Mouse (Mus musculus) heart, embryonic 10.5 days (tissue): ENCODE measurements at regions not wholly inside any gene's neighbourhood (a gene's known extent, or its start where the extent isn't known, plus 50 kb on each side); places are given as distances from the start of the nearest gene placed in this dataset.
A peak's percentile ranks its signal among the peaks of the same experiment; 100 is the strongest.

Experiments
- DNase-seq: peaks from one replicate; pipeline ENCODE4 v3.0.0-alpha.2; 2017; ENCODE audit warnings: low spot score
- H3K27ac ChIP-seq: fragments of 300-500 bp; sonication (generic); 2 replicates; pipeline ENCODE4 v1.5.1; 2016; ENCODE audit warnings: mild to moderate bottlenecking
- H3K27me3 ChIP-seq: fragments of 300-500 bp; sonication (generic); 2 replicates; pipeline ENCODE4 v1.6.1; 2016; ENCODE audit warnings: mild to moderate bottlenecking; ENCODE audit not compliant: poor library complexity, insufficient read depth, severe bottlenecking
- H3K36me3 ChIP-seq: fragments of 300-500 bp; sonication (generic); 2 replicates; pipeline ENCODE4 v1.6.1; 2016; ENCODE audit warnings: mild to moderate bottlenecking, moderate library complexity
- H3K4me1 ChIP-seq: fragments of 300-500 bp; sonication (generic); 2 replicates; pipeline ENCODE4 v1.6.1; 2016; ENCODE audit warnings: mild to moderate bottlenecking
- H3K4me3 ChIP-seq: fragments of 300-500 bp; sonication (generic); 2 replicates; pipeline ENCODE4 v1.5.1; 2016; ENCODE audit warnings: mild to moderate bottlenecking, moderate library complexity
- H3K9me3 ChIP-seq: fragments of 300-500 bp; sonication (generic); 2 replicates; pipeline ENCODE4 v1.6.1; 2016; ENCODE audit warnings: mild to moderate bottlenecking, moderate library complexity
- WGBS: fragments of 180-500 bp; shearing (Covaris S2); methylation state at CpG from one replicate; pipeline ENCODE4 v1.1.7; 2016; 5-methylcytosine and 5-hydroxymethylcytosine counted together

GRCm38 (mm10) chr15:84500214-84500613, 53.3 kb upstream of the Shisal1 start:
- H3K9me3 ChIP-seq = no peaks in the 10 kb centered on the region
- peaks cover 7% of the 10 kb centered on the region; the same call in 1 of the 2 replicates for H3K27me3 ChIP-seq
- 77% methylated on average over 4 of the region's 4 CpGs for WGBS
- H3K4me1 ChIP-seq = peaks cover 51% of the 10 kb centered on the region
- H3K36me3 ChIP-seq = no peaks in the 10 kb centered on the region
- DNase-seq = no peak
- no peak overlapping the region for H3K4me3 ChIP-seq
- H3K27ac ChIP-seq = no peak overlapping the region

DNA sequence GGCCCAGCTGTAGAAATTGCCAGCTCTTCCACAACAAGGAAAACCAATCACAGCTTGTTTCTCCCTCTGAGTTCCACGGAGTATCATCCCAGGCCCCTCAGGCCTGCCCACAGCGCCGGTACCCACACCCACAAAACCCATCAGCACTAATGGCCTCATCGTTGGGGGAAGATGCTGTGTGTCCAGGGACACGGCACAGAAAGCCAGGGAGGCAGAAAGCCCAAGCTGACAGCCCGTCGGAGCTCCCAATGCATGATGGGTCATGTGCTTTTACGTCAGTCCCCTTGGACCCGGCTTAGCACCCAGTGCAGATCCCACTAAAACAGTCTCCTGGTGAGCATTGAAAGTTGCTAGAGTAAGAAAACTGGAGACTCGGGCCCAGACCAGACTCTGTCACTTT, 50.2 kb upstream of the Shisal1 start:
- H3K9me3 ChIP-seq = no peaks in the 10 kb centered on the region
- WGBS = 85% methylated on average over 10 of the region's 10 CpGs
- no peaks in the 10 kb centered on the region for H3K36me3 ChIP-seq
- H3K4me1 ChIP-seq = peaks cover 34% of the 10 kb centered on the region
- no peak for DNase-seq
- no peak overlapping the region for H3K4me3 ChIP-seq
- H3K27me3 ChIP-seq = peaks cover 22% of the 10 kb centered on the region; the same call in 1 of the 2 replicates
- peak overlapping the region; percentile 43; the same call in 1 of the 2 replicates for H3K27ac ChIP-seq
